Mouse (Mus musculus): ENCODE results near the gene Gtpbp8.

- no peak for TF ChIP-seq EP300 (IDR thresholded peaks at IDR 0.05; ENCODE audit: insufficient read depth, low read depth, low read length)
- no peak for TF ChIP-seq CTCF (IDR thresholded peaks at IDR 0.05; ENCODE audit: low read depth, low read length)
Observed at GRCm38 (mm10) chr16:44727525-44727924, 18.6 kb downstream of the Gtpbp8 start.

Data from ES-Bruce4 (cell line).